In genomic region chr9:34887196-34887595, GRCm38 (mm10) we compare ENCODE assay signal across 18 mouse cellular contexts.
A peak's percentile ranks its signal among the peaks of the same experiment; 100 is the strongest.
DNase-seq lines count a peak whose midpoint lies in the region; ATAC-seq and TF ChIP-seq lines count a peak whose summit lies in the region.
"Had no signal": no experiment of that assay in that cellular context is flagged by ENCODE, and none has a peak within 500 bp of the region (broad histone marks: within the 10 kb centered on the region; RNA-seq: fewer than 3 reads in every experiment).

No protein-coding gene starts in this region.

- no peak for ATAC-seq in hindbrain, embryonic 15.5 days (ENCODE audit: low FRiP score, low read depth)
- peak; percentile 72 for ATAC-seq in forebrain, embryonic 16.5 days
- no peak for ATAC-seq in intestine, postnatal 0 days

- H3K9me3 ChIP-seq in hindbrain, embryonic 15.5 days, result no peaks in the 10 kb centered on the region
- H3K9me3 ChIP-seq in hindbrain, embryonic 10.5 days, result no peaks in the 10 kb centered on the region
- no peaks in the 10 kb centered on the region for H3K9me3 ChIP-seq in forebrain, embryonic 16.5 days (ENCODE audit: control insufficient read depth, low read length)
- H3K9me3 ChIP-seq in intestine, postnatal 0 days (ENCODE audit: control insufficient read depth), result no peaks in the 10 kb centered on the region
- H3K9me3 ChIP-seq: embryonic facial prominence, embryonic 13.5 days; heart, embryonic 15.5 days; neural tube, embryonic 12.5 days had no signal

- no peak for TF ChIP-seq POLR2A in brain, embryonic 14.5 days (IDR thresholded peaks at IDR 0.05; ENCODE audit: borderline replicate concordance, extremely low read depth, insufficient read depth, insufficient read length, poor library complexity, severe bottlenecking)

- peak overlapping the region; percentile 18; the same call in 1 of the 2 replicates for H3K27ac ChIP-seq in hindbrain, embryonic 15.5 days (replicated peaks)
- no peak overlapping the region for H3K27ac ChIP-seq in hindbrain, embryonic 10.5 days
- H3K27ac ChIP-seq in forebrain, embryonic 16.5 days (ENCODE audit: low read length), result peak overlapping the region; percentile 36; the same call in 1 of the 2 replicates
- H3K27ac ChIP-seq in intestine, postnatal 0 days (ENCODE audit: low read depth, low read length), result no peak overlapping the region
- H3K27ac ChIP-seq: embryonic facial prominence, embryonic 13.5 days; heart, embryonic 15.5 days; neural tube, embryonic 12.5 days had no signal

- H3K36me3 ChIP-seq in hindbrain, embryonic 15.5 days, result no peaks in the 10 kb centered on the region
- no peaks in the 10 kb centered on the region for H3K36me3 ChIP-seq in hindbrain, embryonic 10.5 days
- H3K36me3 ChIP-seq in forebrain, embryonic 16.5 days (ENCODE audit: control insufficient read depth, insufficient read depth), result no peaks in the 10 kb centered on the region
- H3K36me3 ChIP-seq in intestine, postnatal 0 days (ENCODE audit: control insufficient read depth, insufficient read depth), result no peaks in the 10 kb centered on the region
- H3K36me3 ChIP-seq: embryonic facial prominence, embryonic 13.5 days; heart, embryonic 15.5 days; neural tube, embryonic 12.5 days had no signal

- no peak for TF ChIP-seq CTCF in brain, embryonic 14.5 days (IDR thresholded peaks at IDR 0.05; ENCODE audit: borderline replicate concordance, extremely low read depth, insufficient read depth, insufficient read length)
- no peak for TF ChIP-seq CTCF in intestine, postnatal 0 days (IDR thresholded peaks at IDR 0.05; ENCODE audit: low read depth)

- H3K9ac ChIP-seq in hindbrain, embryonic 15.5 days, result no peak overlapping the region
- H3K9ac ChIP-seq in forebrain, embryonic 16.5 days (replicated peaks; ENCODE audit: low read depth, low read length), result no peak overlapping the region
- H3K9ac ChIP-seq in intestine, postnatal 0 days (ENCODE audit: low read depth, low read length), result no peak overlapping the region
- H3K9ac ChIP-seq: embryonic facial prominence, embryonic 13.5 days; heart, embryonic 15.5 days; neural tube, embryonic 12.5 days had no signal

- no peak overlapping the region for H3K4me3 ChIP-seq in hindbrain, embryonic 15.5 days
- H3K4me3 ChIP-seq in hindbrain, embryonic 10.5 days, result no peak overlapping the region
- H3K4me3 ChIP-seq in forebrain, embryonic 16.5 days (replicated peaks; ENCODE audit: low read length), result no peak overlapping the region
- no peak overlapping the region for H3K4me3 ChIP-seq in intestine, postnatal 0 days (ENCODE audit: low read depth, low read length)
- H3K4me3 ChIP-seq: embryonic facial prominence, embryonic 13.5 days; heart, embryonic 15.5 days; neural tube, embryonic 12.5 days had no signal

- H3K27me3 ChIP-seq in hindbrain, embryonic 15.5 days, result no peaks in the 10 kb centered on the region
- 0 out of 2 replicates have a peak, but pooled peaks cover 4% of the 10 kb centered on the region for H3K27me3 ChIP-seq in hindbrain, embryonic 10.5 days (ENCODE audit: insufficient read depth, poor library complexity, severe bottlenecking)
- no peaks in the 10 kb centered on the region for H3K27me3 ChIP-seq in forebrain, embryonic 16.5 days (replicated peaks; ENCODE audit: control insufficient read depth, insufficient read depth, low read length)
- no peaks in the 10 kb centered on the region for H3K27me3 ChIP-seq in intestine, postnatal 0 days (replicated peaks; ENCODE audit: control insufficient read depth, insufficient read depth, low read length)
- H3K27me3 ChIP-seq: heart, embryonic 15.5 days; neural tube, embryonic 12.5 days had no signal

- WGBS in hindbrain, embryonic 15.5 days, result 33% methylated on average over 2 of the region's 2 CpGs
- 59% methylated on average over 2 of the region's 2 CpGs for WGBS in hindbrain, embryonic 10.5 days
- 14% methylated on average over 2 of the region's 2 CpGs for WGBS in forebrain, embryonic 16.5 days
- WGBS in intestine, postnatal 0 days, result 40% methylated on average over 2 of the region's 2 CpGs

- peaks cover 30% of the 10 kb centered on the region for H3K4me1 ChIP-seq in hindbrain, embryonic 15.5 days (replicated peaks)
- peaks cover 23% of the 10 kb centered on the region for H3K4me1 ChIP-seq in hindbrain, embryonic 10.5 days (replicated peaks)
- peaks cover 13% of the 10 kb centered on the region for H3K4me1 ChIP-seq in forebrain, embryonic 16.5 days (replicated peaks; ENCODE audit: control insufficient read depth, insufficient read depth, low read length)
- no peaks in the 10 kb centered on the region for H3K4me1 ChIP-seq in intestine, postnatal 0 days (replicated peaks; ENCODE audit: control insufficient read depth, insufficient read depth, low read length)
- H3K4me1 ChIP-seq: heart, embryonic 15.5 days had no signal

- DNase-seq in cerebellum, adult 11 months, result peak; percentile 54
- DNase-seq in cerebellum, adult 9-10 months, result no peak
- no peak for DNase-seq in hindbrain, embryonic 10.5 days (ENCODE audit: low spot score)
- DNase-seq in brain, embryonic 14.5 days (ENCODE audit: low read depth), result peak; percentile 69
- no peak for DNase-seq in kidney, adult 18-20 months
- DNase-seq: adrenal gland, adult 8-10 months; kidney, adult 8-10 months; kidney, postnatal 25 days; lung, adult 18-20 months; lung, postnatal 36 days; right cerebral cortex, postnatal 14 days; thymus, postnatal 14 days had no signal

- H3K4me2 ChIP-seq in hindbrain, embryonic 15.5 days, result no peak overlapping the region
- no peak overlapping the region for H3K4me2 ChIP-seq in forebrain, embryonic 16.5 days (ENCODE audit: low read length)
- no peak overlapping the region for H3K4me2 ChIP-seq in intestine, postnatal 0 days (replicated peaks; ENCODE audit: low read depth)
- H3K4me2 ChIP-seq: embryonic facial prominence, embryonic 13.5 days; heart, embryonic 15.5 days; neural tube, embryonic 12.5 days had no signal

Comparison
In these comparisons a context has a peak if more than half of its experiments do, and no peak if none do; other contexts are left out.
1. DNase-seq: peak in cerebellum, adult 11 months (single experiment) and brain, embryonic 14.5 days (single experiment); none in cerebellum, adult 9-10 months (single experiment), hindbrain, embryonic 10.5 days (single experiment) and kidney, adult 18-20 months (single experiment).
2. H3K27ac ChIP-seq: peak in hindbrain, embryonic 15.5 days (single experiment) and forebrain, embryonic 16.5 days (single experiment); none in hindbrain, embryonic 10.5 days (single experiment) and intestine, postnatal 0 days (single experiment).